Mouse (Mus musculus) fibroblast of lung, adult 2 months (primary cell): ENCODE results near the gene Abcc8.

Source experiments
- DNase-seq: peaks from one replicate; pipeline ENCODE4 v3.0.0-alpha.2; 2011; ENCODE audit warnings: low read depth

The Abcc8 gene

GRCm38 (mm10) chr7:46105484-46105883, 74.3 kb downstream of the Abcc8 start:
- no peak for DNase-seq

- DNase-seq = no peak
Measured at GRCm38 (mm10) chr7:46104256-46104915, 75.4 kb downstream of the Abcc8 start.

- DNase-seq = no peak
Measured at GRCm38 (mm10) chr7:46103771-46104170, 76.1 kb downstream of the Abcc8 start.

- no peak for DNase-seq
Measured at GRCm38 (mm10) chr7:46103075-46103591, 76.7 kb downstream of the Abcc8 start.

- no peak for DNase-seq
Measured at GRCm38 (mm10) chr7:46100563-46100962, 79.3 kb downstream of the Abcc8 start, which contains the start of gene Kcnj11. Gene Kcnj11 (minus strand): TSS chr7:46100764.

- no peak for DNase-seq
Measured at GRCm38 (mm10) chr7:46099682-46100081, 80.2 kb downstream of the Abcc8 start.

GRCm38 (mm10) chr7:46098919-46099286, 80.9 kb downstream of the Abcc8 start:
- no peak for DNase-seq

GRCm38 (mm10) chr7:46098221-46098918, 81.5 kb downstream of the Abcc8 start:
- DNase-seq = no peak

GRCm38 (mm10) chr7:46097319-46097783, 82.5 kb downstream of the Abcc8 start:
- DNase-seq = no peak

- DNase-seq = no peak
Measured at GRCm38 (mm10) chr7:46096136-46096535, 83.7 kb downstream of the Abcc8 start.

- no peak for DNase-seq
Measured at GRCm38 (mm10) chr7:46092803-46093202, 87.0 kb downstream of the Abcc8 start.

- DNase-seq = no peak
Measured at GRCm38 (mm10) chr7:46088241-46088640, 91.6 kb downstream of the Abcc8 start.

GRCm38 (mm10) chr7:46086378-46086777, 93.5 kb downstream of the Abcc8 start:
- no peak for DNase-seq

GRCm38 (mm10) chr7:46084839-46085513, 94.9 kb downstream of the Abcc8 start:
- no peak for DNase-seq

GRCm38 (mm10) chr7:46084024-46084423, 95.8 kb downstream of the Abcc8 start:
- no peak for DNase-seq

GRCm38 (mm10) chr7:46077675-46078074, 102.2 kb downstream of the Abcc8 start:
- no peak for DNase-seq

GRCm38 (mm10) chr7:46076844-46077243, 103.0 kb downstream of the Abcc8 start:
- DNase-seq = no peak

GRCm38 (mm10) chr7:46068831-46069230, 111.0 kb downstream of the Abcc8 start:
- no peak for DNase-seq

GRCm38 (mm10) chr7:46063296-46063695, 116.5 kb downstream of the Abcc8 start:
- no peak for DNase-seq

GRCm38 (mm10) chr7:46061614-46062013, 118.2 kb downstream of the Abcc8 start:
- no peak for DNase-seq

- no peak for DNase-seq
Measured at GRCm38 (mm10) chr7:46060688-46061087, 119.1 kb downstream of the Abcc8 start.

- DNase-seq = no peak
Measured at GRCm38 (mm10) chr7:46058882-46059281, 121.0 kb downstream of the Abcc8 start.
